Mouse (Mus musculus) brain, adult 2 months (tissue): Measurements from ENCODE around the gene Gba2.

Source experiments
- DNase-seq: peaks from one replicate; pipeline ENCODE4 v3.0.0; 2011; ENCODE audit warnings: low read depth, low spot score

Gba2 gene

GRCm38 (mm10) chr4:43581381-43581780 is 2.7 kb upstream of the Gba2 start:
- no peak for DNase-seq

- no peak for DNase-seq
Measured at GRCm38 (mm10) chr4:43580721-43581120, 2.0 kb upstream of the Gba2 start.

- DNase-seq, result no peak
Measured at GRCm38 (mm10) chr4:43579731-43580130, 1.1 kb upstream of the Gba2 start.

GRCm38 (mm10) chr4:43579256-43579655 is 583 bp upstream of the Gba2 start:
- no peak for DNase-seq

GRCm38 (mm10) chr4:43577237-43577881 is 1.3 kb downstream of the Gba2 start:
- peak; percentile 79 for DNase-seq

GRCm38 (mm10) chr4:43575356-43575755 is 3.3 kb downstream of the Gba2 start:
- DNase-seq, result no peak

- no peak for DNase-seq
Measured at GRCm38 (mm10) chr4:43573561-43573960, 5.1 kb downstream of the Gba2 start.

- no peak for DNase-seq
Measured at GRCm38 (mm10) chr4:43571395-43572045, 7.2 kb downstream of the Gba2 start.

GRCm38 (mm10) chr4:43567140-43567539 is 11.5 kb downstream of the Gba2 start:
- DNase-seq, result no peak

- DNase-seq, result no peak
Measured at GRCm38 (mm10) chr4:43564231-43564630, 14.4 kb downstream of the Gba2 start.

GRCm38 (mm10) chr4:43563601-43563875 is 15.1 kb downstream of the Gba2 start:
- DNase-seq, result no peak

- peak; percentile 39 for DNase-seq
Measured at GRCm38 (mm10) chr4:43562769-43563600, 15.7 kb downstream of the Gba2 start.

- DNase-seq, result peak; percentile 99
Measured at GRCm38 (mm10) chr4:43561997-43562768, 16.5 kb downstream of the Gba2 start, which contains the start of the genes Creb3 and Tln1. Gene Creb3, plus strand, starts transcription at chr4:43562332. Gene Tln1, minus strand, starts transcription at chr4:43562691.

GRCm38 (mm10) chr4:43561436-43561996 is 17.2 kb downstream of the Gba2 start:
- DNase-seq, result no peak

GRCm38 (mm10) chr4:43560976-43561375 is 17.7 kb downstream of the Gba2 start:
- no peak for DNase-seq

- DNase-seq, result no peak
Measured at GRCm38 (mm10) chr4:43560243-43560611, 18.4 kb downstream of the Gba2 start.

- no peak for DNase-seq
Measured at GRCm38 (mm10) chr4:43559519-43560242, 19.0 kb downstream of the Gba2 start.

- peak; percentile 53 for DNase-seq
Measured at GRCm38 (mm10) chr4:43558631-43559356, 19.9 kb downstream of the Gba2 start.

GRCm38 (mm10) chr4:43558028-43558630 is 20.5 kb downstream of the Gba2 start:
- no peak for DNase-seq

GRCm38 (mm10) chr4:43555926-43556325 is 22.7 kb downstream of the Gba2 start:
- DNase-seq, result no peak
